Mouse (Mus musculus): ENCODE results near the gene Vdac1.

The Vdac1 gene

GRCm38 (mm10) chr11:52419246-52419645, 58.6 kb downstream of the Vdac1 start:
- intact Hi-C loops (cut with DNase I): no loop called here

DNA sequence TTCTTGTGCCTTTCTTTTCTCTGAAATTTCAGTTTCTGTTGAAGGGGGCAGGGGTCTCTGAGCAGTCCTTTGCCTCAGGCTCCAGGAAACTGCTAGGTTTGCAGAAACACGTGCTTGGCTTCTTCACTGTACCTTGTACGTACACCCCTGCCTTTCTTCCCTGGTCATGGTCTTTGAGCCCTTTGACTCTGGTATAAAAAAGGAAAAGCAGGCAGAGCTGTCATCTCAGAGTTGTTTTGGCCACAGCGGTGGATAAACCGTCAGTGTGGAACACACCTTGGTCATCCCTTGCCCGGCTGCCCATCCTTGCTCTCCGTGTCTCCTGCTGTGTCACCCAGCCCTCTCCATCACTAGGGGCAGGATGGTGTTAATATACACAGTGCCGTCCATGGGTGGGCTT, 59.2 kb downstream of the Vdac1 start:
- intact Hi-C loops (cut with DNase I): loop anchor here (5.0 to 10.0 kb wide), 4 partner anchors 212 to 835 kb away; partner anchors contain the start of gene Fstl4

DNA sequence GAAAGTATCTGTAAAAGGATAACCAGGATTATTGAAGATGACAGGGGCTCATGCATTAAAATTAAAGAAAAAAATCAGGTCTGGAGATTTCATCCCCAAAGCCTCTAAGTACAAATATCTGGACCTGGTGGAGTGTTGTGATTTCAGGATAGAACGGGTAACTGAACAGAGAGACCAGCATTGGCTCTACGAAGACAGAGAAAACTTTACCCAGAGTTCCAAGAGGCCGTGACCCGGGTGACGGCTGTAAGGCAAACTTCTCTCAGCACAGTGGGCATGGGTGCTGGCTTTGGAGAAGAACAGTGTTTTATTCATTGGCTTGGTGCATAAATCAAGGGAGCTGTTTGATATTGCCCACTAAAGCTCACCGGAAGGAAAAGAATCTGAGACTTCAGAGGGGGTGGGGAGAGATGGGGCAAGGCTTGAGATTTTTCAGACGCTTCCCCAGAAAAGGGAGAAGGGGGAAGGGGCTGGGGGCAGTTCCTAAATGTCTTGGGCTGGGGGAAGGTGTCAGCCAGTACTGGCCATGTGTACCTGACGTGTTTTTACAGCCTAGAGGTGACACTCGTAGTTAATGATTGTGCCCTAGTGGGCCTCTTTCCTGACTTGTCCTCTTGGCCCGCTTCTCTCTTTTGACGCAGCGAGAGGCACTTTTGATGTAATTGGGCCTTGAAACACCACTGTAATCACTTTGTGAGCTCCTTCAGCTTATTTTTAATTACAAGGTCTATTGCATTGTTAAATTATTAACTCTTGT, 59.8 kb downstream of the Vdac1 start:
- intact Hi-C loops (cut with DNase I): loop anchor here (5.0 to 10.0 kb wide), 4 partner anchors 212 to 834 kb away; partner anchors contain the start of gene Fstl4

- intact Hi-C loops (cut with DNase I): loop anchor here (5.0 to 10.0 kb wide), 4 partner anchors 211 to 834 kb away; partner anchors contain the start of gene Fstl4
Measured at GRCm38 (mm10) chr11:52421053-52421778, 60.6 kb downstream of the Vdac1 start.

DNA sequence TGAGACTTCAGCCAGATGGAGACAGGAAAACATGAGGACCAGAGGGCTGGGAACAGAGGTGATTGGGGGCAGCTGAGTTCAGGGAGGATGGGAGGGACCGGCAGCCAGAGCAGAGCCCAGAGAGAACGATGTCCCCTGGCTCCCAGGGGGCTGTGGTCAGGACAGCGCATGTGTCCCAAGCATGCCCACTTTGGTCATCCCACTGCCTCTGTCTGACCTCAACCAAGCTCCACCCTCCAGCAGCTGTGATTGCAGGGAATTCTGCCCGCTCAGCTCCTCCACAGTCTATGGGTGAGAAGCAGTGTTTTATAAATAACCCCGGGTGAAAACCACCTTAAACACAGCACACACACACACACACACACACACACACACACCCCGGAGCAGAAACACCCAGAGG, 68.8 kb downstream of the Vdac1 start:
- intact Hi-C loops (cut with DNase I): loop anchor here (10.0 kb wide), 2 partner anchors 335 to 825 kb away; partner anchors contain the start of gene Fstl4

GRCm38 (mm10) chr11:52431594-52431993, 70.9 kb downstream of the Vdac1 start:
- intact Hi-C loops (cut with DNase I): no loop called here

DNA sequence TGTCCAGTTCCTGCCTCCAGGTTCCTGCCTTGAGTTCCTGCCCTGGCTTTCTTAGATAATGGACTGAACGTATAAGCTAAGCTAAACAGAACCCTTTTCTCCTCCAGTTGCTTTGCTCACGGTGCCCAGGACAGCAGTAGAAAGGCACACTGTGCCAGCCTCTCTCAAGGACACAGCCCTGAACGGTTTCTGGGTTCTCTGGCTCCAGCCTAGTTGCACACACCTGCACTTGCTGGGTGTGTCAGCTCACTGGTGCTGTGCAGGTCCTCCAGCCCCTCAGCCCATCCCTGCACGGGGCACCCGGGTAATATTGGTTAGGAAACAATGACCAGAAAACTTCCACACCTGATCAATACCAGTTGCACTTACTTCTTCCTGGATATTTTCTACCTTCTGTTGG, 71.5 kb downstream of the Vdac1 start:
- intact Hi-C loops (cut with DNase I): no loop called here

- intact Hi-C loops (cut with DNase I): no loop called here
Measured at GRCm38 (mm10) chr11:52433076-52433796, 72.6 kb downstream of the Vdac1 start.

DNA sequence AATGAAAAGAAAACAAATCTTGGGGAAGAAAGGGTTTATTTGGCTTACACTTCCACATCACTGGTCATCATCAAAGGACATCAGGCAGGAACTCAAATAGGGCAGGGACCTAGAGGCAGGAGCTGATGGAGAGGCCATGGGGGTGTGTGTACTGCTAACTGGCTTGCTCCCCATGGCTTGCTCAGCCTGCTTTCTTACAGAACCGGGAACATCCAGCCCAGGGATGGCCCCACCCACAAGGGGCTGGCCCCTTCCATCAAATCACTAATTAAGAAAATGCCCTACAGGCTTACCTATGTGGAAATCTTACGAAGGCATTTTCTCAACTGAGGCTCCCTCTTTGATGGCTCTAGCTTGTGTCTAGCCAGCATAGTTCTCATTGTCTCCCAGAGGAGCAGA, 73.1 kb downstream of the Vdac1 start:
- intact Hi-C loops (cut with DNase I): no loop called here

- intact Hi-C loops (cut with DNase I): no loop called here
Measured at GRCm38 (mm10) chr11:52435466-52435865, 74.8 kb downstream of the Vdac1 start.

- intact Hi-C loops (cut with DNase I): no loop called here
Measured at GRCm38 (mm10) chr11:52437123-52437522, 76.5 kb downstream of the Vdac1 start.

Measured in adrenal gland (tissue).